Mouse (Mus musculus): ENCODE results near the gene Ccn6. TPM values are rescaled to one million over a fixed set of nuclear protein-coding genes. Genes with fewer than 3 reads are reported as not detected.

The Ccn6 gene
- polyA plus RNA-seq, 1 experiment from 2014 or later, result not detected

DNA sequence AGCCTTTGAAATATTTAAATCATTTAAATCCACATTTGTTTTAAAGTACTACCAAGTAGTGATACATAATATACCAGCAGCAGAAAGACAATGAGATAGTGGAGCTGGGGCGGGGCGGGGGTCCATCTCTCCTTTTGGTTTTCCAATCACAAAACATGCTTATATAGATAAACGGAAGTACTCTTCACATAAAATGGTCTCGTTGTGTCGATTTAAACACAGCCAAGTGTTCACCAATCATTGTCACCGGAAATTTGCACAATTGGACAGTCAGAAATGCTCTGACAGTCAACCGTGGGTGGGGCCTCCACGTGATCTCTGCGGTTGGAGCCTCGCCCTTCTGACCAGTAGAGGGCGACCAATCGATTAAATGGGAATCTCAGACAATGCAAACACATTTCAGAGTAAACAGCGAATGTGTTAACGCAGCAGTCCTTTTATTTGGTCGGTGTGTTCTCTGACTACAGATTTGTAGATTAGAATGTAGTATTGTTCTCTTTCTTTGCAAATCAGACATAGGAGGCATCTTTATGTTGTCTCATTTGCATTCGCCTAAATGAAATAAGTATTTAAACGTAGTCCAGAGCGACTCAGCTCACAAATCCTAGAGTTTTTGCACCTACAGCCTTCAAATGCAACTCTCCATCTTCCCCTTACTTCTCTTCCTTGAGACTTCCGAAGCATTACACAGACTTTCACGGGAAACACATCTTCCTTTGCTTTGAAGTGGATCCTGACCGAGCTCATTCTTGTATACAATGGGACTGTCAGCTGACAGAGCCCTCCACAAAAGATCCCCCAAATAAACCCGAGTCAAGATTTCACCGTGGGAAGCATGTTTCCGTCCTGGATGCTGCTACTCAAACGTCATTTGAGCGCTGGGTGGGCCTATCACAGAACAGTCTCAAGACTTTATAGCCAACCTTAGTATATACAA lies 8.3 kb upstream of the Ccn6 start:
- Histone ChIP-seq H3K9ac (ENCODE audit: low read depth, low read length) (no peak overlapping the region), H3K27ac (ENCODE audit: low read depth, low read length) (peak overlapping the region; percentile 64), H3K4me1 (replicated peaks; ENCODE audit: control insufficient read depth, insufficient read depth, low read length) (no peaks in the 10 kb centered on the region), H3K27me3 (replicated peaks; ENCODE audit: control insufficient read depth, insufficient read depth, low read length) (no peaks in the 10 kb centered on the region), H3K36me3 (ENCODE audit: control insufficient read depth, insufficient read depth) (no peaks in the 10 kb centered on the region), H3K9me3 (ENCODE audit: control insufficient read depth) (no peaks in the 10 kb centered on the region), H3K4me2 (replicated peaks; ENCODE audit: low read depth) (peak overlapping the region; percentile 87), H3K4me3 (ENCODE audit: low read depth, low read length) (peak overlapping the region; percentile 50)
- 16% methylated on average over 26 of the region's 26 CpGs for WGBS
- TF ChIP-seq CTCF (IDR thresholded peaks at IDR 0.05; ENCODE audit: low read depth), result peak; percentile 87
- ATAC-seq, result peak; percentile 85

DNA sequence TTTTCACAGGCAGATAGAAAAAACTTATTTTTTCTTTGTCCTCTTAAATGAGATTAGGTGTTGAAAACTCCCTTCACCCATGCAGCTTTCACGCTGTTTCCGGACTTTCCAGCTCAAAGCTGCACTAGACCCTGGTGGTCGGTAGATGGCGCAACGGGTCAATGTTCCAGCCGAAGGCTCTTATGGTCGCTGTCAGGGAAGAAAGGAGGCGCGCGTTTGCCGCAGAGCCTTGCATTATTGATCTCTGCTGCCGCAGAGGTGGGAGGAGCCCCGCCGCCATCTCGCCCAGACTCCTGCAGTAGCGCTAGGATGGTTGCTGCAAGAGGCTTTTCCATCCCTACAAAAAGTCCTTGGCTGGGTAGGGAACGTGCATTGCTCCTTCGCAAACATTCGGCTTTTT lies 7.5 kb upstream of the Ccn6 start:
- Histone ChIP-seq H3K27ac (ENCODE audit: low read depth, low read length) (peak overlapping the region; percentile 64), H3K4me3 (ENCODE audit: low read depth, low read length) (peak overlapping the region; percentile 50), H3K4me1 (replicated peaks; ENCODE audit: control insufficient read depth, insufficient read depth, low read length) (no peaks in the 10 kb centered on the region), H3K9ac (ENCODE audit: low read depth, low read length) (no peak overlapping the region), H3K36me3 (ENCODE audit: control insufficient read depth, insufficient read depth) (no peaks in the 10 kb centered on the region), H3K4me2 (replicated peaks; ENCODE audit: low read depth) (peak overlapping the region; percentile 87), H3K27me3 (replicated peaks; ENCODE audit: control insufficient read depth, insufficient read depth, low read length) (no peaks in the 10 kb centered on the region), H3K9me3 (ENCODE audit: control insufficient read depth) (no peaks in the 10 kb centered on the region)
- WGBS, result under 1% methylated on average over 19 of the region's 19 CpGs
- peak; percentile 98 for TF ChIP-seq CTCF (IDR thresholded peaks at IDR 0.05; ENCODE audit: low read depth)
- ATAC-seq, result peak; percentile 93

DNA sequence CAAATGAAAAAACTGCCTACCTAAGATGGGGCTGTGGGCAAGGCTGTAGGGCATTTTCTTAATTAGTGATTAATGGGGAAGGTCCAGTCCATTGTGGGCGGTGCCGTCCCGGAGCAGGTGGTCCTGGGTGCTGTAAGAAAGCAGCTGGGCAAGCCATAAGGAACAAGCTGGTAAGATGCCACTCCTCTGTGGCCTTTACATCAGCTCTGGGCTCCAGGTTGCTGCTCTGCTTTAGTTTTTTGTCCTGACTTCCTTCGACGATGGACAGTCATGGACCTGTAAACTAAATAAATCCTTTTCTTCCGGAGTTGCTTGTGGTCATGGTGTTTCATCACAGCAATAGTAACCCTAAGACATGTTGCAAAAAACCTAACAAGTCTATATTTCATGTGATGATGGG lies 7.1 kb upstream of the Ccn6 start:
- TF ChIP-seq CTCF (IDR thresholded peaks at IDR 0.05; ENCODE audit: low read depth), result no peak
- Histone ChIP-seq H3K4me2 (replicated peaks; ENCODE audit: low read depth) (peak overlapping the region; percentile 87), H3K36me3 (ENCODE audit: control insufficient read depth, insufficient read depth) (no peaks in the 10 kb centered on the region), H3K4me3 (ENCODE audit: low read depth, low read length) (no peak overlapping the region), H3K27me3 (replicated peaks; ENCODE audit: control insufficient read depth, insufficient read depth, low read length) (no peaks in the 10 kb centered on the region), H3K9ac (ENCODE audit: low read depth, low read length) (no peak overlapping the region), H3K27ac (ENCODE audit: low read depth, low read length) (no peak overlapping the region), H3K9me3 (ENCODE audit: control insufficient read depth) (no peaks in the 10 kb centered on the region), H3K4me1 (replicated peaks; ENCODE audit: control insufficient read depth, insufficient read depth, low read length) (no peaks in the 10 kb centered on the region)
- ATAC-seq, result no peak
- WGBS, result 8% methylated on average over 6 of the region's 6 CpGs

DNA sequence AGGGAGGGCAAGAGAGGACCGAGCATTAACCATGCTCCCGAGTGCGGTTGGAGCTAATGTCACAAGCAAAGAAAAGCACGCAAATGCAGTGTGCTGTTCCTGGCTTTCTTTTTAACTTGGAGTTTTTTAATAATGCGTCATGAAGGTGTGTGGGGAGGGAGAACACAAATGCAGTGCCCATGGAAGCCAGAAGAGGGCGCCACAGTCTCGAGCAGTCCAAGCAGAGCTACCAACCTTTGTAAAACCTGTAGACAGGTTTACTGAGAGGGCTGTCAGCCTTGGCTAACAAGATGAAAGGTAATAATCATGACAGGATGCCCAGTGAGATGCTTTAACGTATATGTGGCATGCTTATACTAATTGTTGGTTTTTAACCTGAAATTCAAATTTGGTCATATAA lies 6.6 kb upstream of the Ccn6 start:
- Histone ChIP-seq H3K4me3 (ENCODE audit: low read depth, low read length) (no peak overlapping the region), H3K4me1 (replicated peaks; ENCODE audit: control insufficient read depth, insufficient read depth, low read length) (no peaks in the 10 kb centered on the region), H3K27me3 (replicated peaks; ENCODE audit: control insufficient read depth, insufficient read depth, low read length) (no peaks in the 10 kb centered on the region), H3K9me3 (ENCODE audit: control insufficient read depth) (no peaks in the 10 kb centered on the region), H3K9ac (ENCODE audit: low read depth, low read length) (no peak overlapping the region), H3K36me3 (ENCODE audit: control insufficient read depth, insufficient read depth) (no peaks in the 10 kb centered on the region), H3K27ac (ENCODE audit: low read depth, low read length) (no peak overlapping the region), H3K4me2 (replicated peaks; ENCODE audit: low read depth) (peak overlapping the region; percentile 32; the same call in 1 of the 2 replicates)
- 19% methylated on average over 8 of the region's 8 CpGs for WGBS
- no peak for ATAC-seq
- peak; percentile 88 for TF ChIP-seq CTCF (IDR thresholded peaks at IDR 0.05; ENCODE audit: low read depth)

DNA sequence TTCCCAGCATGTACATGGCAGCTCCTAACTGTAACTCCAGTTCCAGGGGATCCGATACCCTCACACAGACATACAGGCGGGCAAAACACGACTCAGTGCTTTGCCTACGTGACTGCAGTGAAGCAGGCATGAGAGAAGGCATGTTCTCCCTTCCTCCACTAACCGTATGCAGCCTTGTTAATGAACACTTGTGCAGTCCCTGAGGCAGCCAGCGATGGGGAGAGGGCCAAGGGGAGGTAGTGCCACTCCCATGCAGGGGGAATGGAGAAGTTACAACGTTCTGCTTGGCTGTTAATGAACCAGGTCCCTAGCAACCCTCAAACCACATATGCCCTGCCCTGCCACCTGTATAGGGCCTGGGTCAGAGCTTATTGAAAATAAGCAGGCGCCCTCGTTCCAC lies 6.0 kb upstream of the Ccn6 start:
- H3K9ac ChIP-seq (ENCODE audit: low read depth, low read length), result no peak overlapping the region
- no peak overlapping the region for H3K4me3 ChIP-seq (ENCODE audit: low read depth, low read length)
- H3K4me1 ChIP-seq (replicated peaks; ENCODE audit: control insufficient read depth, insufficient read depth, low read length), result no peaks in the 10 kb centered on the region
- H3K27me3 ChIP-seq (replicated peaks; ENCODE audit: control insufficient read depth, insufficient read depth, low read length), result no peaks in the 10 kb centered on the region
- no peak overlapping the region for H3K27ac ChIP-seq (ENCODE audit: low read depth, low read length)
- 61% methylated on average over 9 of the region's 9 CpGs for WGBS
- H3K9me3 ChIP-seq (ENCODE audit: control insufficient read depth), result no peaks in the 10 kb centered on the region
- no peak for ATAC-seq
- no peak overlapping the region; the same call in 1 of the 2 replicates for H3K4me2 ChIP-seq (replicated peaks; ENCODE audit: low read depth)
- no peak for TF ChIP-seq CTCF (IDR thresholded peaks at IDR 0.05; ENCODE audit: low read depth)
- H3K36me3 ChIP-seq (ENCODE audit: control insufficient read depth, insufficient read depth), result no peaks in the 10 kb centered on the region

DNA sequence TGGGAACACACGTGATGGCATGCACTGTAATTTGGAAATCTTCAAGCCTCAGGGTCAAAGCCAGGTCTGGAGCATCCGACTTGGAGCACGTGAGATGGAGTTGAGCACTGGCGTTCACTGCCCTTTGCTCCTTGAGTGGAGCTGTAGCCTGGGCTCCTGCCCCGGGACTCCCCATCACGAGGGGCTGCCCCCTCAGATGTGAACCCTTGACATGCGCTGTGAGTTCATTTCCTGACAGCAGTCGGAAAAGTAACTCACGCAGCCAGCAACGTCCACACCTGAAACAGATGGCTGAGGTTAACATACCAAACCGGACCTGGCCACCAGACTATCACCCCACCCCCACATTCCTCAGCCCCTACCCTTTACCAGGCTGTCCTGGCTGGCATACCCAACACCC lies 4.0 kb upstream of the Ccn6 start:
- Histone ChIP-seq H3K9ac (ENCODE audit: low read depth, low read length) (no peak overlapping the region), H3K27ac (ENCODE audit: low read depth, low read length) (no peak overlapping the region), H3K36me3 (ENCODE audit: control insufficient read depth, insufficient read depth) (no peaks in the 10 kb centered on the region), H3K4me2 (replicated peaks; ENCODE audit: low read depth) (no peak overlapping the region), H3K4me3 (ENCODE audit: low read depth, low read length) (no peak overlapping the region), H3K9me3 (ENCODE audit: control insufficient read depth) (no peaks in the 10 kb centered on the region), H3K27me3 (replicated peaks; ENCODE audit: control insufficient read depth, insufficient read depth, low read length) (no peaks in the 10 kb centered on the region), H3K4me1 (replicated peaks; ENCODE audit: control insufficient read depth, insufficient read depth, low read length) (no peaks in the 10 kb centered on the region)
- no peak for TF ChIP-seq CTCF (IDR thresholded peaks at IDR 0.05; ENCODE audit: low read depth)
- WGBS, result 79% methylated on average over 11 of the region's 11 CpGs
- no peak for ATAC-seq

Data from intestine, postnatal 0 days (tissue).